Mouse (Mus musculus) erythroid progenitor cell, adult 5-6 weeks (primary cell): ENCODE measurements around the gene Ccl20. TPM values are rescaled to one million over a fixed set of nuclear protein-coding genes. Genes with fewer than 3 reads are reported as not detected.

ENCODE experiments used
- ATAC-seq: replicated peaks from 2 replicates; pipeline ENCODE4 v1.8.0; 2016; ENCODE audit warnings: moderate number of reproducible peaks, mild to moderate bottlenecking, moderate TSS enrichment, inconsistent platforms; ENCODE audit not compliant: poor library complexity, low FRiP score, severe bottlenecking
- total RNA-seq, 2 experiments: library from RNA; stranded (forward) in 1 of 2; stranded (reverse) in 1 of 2; fragments of 150-400 nt in 1 of 2; fragments of 186-747, 209-891 nt in 1 of 2; gene quantifications; 2 replicates each; pipeline versions ENCODE4 v1.2.3 to v1.2.4; 2015 to 2017; ENCODE audit warnings: low replicate concordance in 2 of 2

The Ccl20 gene
- total RNA-seq (2015; ENCODE audit: low replicate concordance) (not detected in 2 replicates), total RNA-seq (2017; ENCODE audit: low replicate concordance) (not detected in 2 replicates)

DNA sequence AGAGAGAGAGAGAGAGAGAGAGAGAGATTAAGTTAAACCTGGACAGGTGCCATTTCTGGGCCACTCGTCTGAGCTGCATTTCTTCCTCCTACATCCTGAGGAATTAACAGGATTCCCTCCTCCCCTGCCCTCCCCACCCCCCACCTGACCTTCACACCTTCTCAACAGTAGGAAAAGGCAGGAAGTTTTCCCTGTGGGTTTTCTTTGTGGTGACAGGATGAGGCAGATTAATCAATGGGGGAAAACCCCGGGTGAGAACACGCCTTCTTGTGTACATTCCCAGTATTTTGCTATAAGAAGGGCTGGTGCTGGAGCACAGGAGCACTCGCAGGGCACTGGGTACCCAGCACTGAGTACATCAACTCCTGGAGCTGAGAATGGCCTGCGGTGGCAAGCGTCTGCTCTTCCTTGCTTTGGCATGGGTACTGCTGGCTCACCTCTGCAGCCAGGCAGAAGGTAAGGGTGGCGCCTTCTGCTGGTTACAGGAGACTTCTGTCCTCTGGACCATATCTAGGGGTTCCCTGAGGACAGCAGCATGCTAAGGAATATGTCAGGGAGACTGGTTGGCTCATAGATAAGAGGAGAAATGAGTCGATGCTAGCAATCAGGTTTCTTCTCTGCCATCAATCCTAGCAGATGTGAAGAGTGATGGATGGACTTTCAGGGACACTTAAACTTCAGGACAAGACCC lies at the start of gene Ccl20:
Gene Ccl20 (plus strand): TSS at position 320 of the 691 bp plus-strand sequence.
- no peak for ATAC-seq

DNA sequence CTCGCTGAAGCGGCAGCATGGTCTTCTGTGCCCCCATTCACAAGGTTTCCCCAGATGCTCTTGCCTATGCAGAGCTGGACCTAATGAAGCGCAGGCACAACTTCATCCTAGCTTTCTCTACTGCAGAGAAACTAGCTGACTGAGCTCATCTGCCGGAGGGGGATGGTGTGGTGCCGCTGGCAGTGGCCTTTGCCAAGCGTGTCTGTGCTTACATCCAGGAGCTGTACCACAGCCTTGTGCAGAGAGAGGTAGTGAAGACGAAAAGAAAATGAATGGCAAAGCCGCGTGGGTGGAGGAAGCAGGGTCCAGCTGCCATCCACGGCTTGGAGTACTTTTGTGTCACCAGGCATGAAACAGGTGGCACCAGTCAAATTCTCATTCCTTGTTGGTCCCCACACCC lies 49.4 kb upstream of the Ccl20 start:
- no peak for ATAC-seq

DNA sequence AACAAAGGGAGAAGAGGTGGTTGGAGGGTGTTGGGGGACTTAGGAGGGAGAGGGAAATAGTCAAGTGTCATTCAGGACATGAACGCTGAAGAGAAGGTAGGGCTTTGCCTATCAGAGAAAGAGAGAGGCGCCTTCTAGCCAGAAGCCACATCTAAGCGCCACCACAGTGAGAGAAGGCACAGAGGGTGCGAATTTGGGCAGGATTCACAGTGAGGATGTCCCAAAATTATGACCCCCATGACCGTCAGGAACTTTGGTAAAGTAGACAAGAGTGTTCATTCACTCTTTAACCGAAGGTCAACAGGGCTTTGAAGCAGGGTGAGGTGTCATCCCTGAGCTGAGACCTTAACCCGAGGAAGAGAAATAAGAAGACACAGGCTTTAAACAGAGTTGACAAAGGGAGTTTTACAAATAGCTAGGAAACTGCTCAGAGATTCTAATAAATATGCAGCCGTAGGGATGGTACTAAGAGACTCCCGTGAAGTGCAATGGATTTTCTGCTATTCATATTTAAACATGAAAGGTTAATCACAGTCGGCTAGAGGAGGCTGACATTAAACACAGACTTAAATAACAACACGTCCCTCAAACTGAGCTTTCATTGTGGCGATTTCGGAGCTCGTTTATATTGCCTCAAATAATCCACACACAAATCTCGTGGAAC lies 40.9 kb upstream of the Ccl20 start:
- ATAC-seq: no peak

DNA sequence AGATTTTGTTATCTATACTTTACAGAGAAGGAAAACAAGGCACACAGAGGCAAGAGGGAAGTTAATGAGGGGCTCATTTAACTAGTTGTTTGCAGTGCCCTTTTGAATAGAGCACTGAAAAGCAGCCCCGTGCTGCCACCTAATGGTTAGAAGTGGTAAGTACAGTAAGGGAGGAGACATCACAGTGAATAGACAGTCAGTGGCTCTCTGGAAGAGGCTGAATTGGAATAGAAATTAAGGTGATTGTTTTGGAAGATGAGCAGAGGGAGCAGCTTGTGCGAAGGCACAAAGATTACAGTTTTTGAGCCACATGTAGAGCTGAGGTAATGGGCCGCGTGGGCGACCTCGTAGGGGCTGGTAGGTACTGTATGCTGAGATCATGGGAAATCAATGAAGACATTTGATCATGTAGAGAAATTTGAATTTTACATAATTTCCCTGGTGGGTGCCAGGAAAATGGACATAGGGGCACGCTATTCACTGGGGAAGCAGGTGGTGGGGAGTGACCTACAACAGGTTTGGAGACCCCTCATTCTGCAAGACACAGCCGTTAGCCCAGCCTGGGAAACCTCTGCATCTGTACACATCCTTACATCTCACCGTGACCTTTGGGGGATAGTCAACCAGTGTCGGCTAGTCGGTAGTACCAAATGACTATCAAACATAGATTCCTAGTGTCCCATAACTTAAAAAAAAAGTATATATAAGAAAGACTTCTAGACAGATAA lies 40.2 kb upstream of the Ccl20 start:
- ATAC-seq: no peak

DNA sequence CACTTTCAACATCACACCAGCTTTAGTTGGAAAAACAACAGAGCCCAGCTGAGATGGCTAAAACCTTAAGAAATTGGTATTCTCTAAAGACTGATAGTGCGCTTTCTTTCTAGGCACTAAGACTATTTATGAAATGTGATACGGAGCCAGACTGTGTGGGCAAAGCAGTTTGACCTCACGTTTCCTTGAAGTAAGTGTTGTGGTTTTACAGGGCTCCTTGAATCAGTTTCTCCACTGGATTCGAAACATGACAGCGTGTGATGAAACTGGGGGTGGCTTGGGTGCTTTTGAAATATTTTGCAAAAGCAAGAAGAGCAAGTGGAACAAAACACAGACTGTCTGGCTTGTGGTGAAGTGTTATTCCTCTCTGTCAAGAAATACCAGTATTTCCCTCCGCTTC lies 39.5 kb upstream of the Ccl20 start:
- no peak for ATAC-seq

DNA sequence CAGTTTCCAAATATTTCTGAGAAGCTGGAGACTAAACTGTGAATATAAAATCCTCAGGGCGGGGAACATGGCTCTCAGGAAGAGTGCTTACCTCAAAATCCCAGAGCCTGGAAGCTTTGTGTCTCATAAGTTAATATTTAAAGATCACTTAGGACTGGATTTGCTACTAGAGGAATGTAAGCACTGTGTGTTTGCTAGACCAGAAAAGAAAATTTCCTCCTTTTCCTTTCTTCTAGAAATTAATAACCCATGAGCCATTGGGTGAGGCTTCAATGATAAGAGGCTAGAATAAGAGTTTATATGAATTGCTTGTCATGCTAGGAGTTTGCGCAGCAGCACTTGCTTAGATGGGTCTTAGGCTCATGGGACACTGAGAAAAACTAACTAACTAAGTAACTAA lies 31.8 kb upstream of the Ccl20 start:
- no peak for ATAC-seq

DNA sequence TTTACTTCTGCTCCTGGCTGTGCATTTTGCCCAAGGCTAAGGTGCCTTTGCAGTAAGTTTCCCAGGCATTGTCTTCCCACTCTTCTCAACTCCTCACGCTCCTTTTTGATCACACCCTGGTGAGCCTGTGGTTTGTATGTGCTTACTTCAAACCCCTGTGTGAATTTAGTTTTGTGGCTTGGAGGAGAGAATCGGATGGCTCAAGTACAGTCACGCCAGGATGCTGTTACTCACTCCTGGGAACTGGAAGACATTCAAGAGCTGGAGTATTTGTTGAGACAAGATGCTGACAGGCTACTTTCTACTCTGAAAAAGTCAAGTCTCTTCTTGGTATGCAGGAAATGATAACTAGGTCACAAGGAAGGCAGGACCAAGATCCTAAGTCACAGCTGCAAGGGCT lies 25.3 kb upstream of the Ccl20 start:
- ATAC-seq: no peak

DNA sequence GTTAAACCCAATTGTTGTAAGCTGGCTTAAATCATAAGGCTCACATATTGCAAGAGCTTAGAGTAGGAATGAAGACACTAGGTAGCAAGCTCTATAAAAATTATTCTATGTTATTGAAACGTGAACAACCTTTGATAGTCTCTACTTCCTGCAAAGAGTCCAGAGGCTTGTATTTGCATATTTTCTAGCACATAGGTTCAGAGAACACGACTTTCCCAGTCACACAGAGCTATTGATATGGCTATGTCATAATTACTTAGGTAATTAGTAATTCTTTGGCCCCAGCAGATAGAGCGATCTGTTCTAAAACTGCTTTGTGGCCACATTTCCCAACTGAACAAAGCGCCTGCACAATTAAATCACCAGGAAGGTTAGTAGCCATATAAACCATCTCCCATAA lies 19.6 kb upstream of the Ccl20 start:
- ATAC-seq: no peak

DNA sequence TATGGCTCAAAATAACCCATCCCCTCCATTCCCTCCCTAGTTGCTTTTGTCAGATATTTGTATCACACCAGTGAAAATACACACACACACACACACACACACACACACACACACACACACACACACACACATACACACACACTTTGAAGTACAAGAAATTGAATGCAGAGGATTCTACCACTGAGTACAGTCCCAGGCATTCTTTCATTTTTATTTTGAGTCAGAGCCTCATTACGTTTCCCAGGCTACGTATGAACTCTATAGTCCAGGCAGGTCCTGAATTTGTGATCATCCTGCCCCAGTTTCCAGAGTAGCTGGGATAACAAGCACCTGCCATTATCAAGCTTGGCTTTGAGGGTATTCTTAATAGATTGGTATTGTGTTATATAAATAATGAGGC lies 17.4 kb upstream of the Ccl20 start:
- ATAC-seq: no peak

DNA sequence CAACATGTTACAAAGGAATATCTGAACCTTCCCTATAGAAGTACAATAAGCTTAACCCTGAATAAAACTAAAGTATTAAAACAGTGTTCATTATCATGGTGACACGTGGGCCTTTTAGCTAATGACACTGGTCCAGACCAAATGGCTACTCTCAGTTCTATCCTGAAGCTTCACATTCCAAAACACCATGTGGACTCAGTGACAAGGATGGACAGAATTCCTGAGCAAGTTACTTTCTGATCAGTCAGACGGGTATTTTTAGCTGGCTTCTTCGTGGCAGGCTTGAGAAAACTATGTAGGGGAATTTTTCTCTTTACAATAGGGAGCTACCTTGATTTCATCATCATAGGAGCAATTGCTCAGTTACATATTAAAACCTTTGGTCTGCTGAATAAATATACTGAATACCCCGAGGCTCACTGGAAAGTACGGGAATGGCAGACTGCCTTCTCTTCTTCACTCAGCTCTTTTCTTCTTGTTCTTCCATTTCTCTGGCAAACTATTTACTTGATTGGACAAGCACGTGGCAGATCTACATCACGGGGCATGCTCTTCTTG lies 16.9 kb upstream of the Ccl20 start:
- ATAC-seq: no peak

DNA sequence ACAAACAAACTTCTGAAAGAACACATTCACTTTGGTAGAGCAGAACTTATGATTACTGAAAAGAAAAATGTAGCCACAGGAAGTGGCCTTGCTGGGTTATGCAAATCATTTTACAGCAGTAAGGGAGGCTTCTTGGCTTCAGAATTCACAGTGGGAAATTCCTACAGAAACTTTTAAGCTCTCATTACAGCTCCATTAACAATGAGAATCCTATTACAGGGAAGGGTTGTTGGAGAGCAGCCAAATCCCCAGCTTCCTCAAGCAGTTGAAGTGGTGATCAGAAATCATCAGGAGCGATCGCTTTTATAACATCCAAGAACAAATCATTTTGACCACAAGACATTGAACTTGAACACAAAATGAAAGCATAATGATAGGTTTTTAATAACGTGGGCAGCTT lies 14.7 kb upstream of the Ccl20 start:
- ATAC-seq: no peak

DNA sequence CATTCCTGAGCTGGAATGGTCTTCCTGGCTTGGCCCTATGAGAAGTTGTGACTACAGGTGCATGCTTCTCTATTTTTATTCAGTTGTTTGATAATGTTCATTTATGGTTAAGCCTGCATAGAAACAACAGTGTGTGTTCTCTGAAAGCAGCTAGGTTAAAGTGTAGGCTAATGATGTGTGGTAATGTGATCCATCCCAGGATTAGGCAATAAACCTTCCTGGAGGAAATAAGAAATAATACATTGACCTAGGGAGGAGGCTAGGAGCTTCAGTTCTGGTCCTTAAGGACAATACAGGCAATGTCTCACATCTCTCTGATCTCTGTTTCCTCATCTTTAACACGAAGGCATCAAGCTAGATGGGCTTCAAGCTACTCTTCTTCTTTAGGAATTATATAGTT lies 11.1 kb upstream of the Ccl20 start:
- ATAC-seq: no peak

DNA sequence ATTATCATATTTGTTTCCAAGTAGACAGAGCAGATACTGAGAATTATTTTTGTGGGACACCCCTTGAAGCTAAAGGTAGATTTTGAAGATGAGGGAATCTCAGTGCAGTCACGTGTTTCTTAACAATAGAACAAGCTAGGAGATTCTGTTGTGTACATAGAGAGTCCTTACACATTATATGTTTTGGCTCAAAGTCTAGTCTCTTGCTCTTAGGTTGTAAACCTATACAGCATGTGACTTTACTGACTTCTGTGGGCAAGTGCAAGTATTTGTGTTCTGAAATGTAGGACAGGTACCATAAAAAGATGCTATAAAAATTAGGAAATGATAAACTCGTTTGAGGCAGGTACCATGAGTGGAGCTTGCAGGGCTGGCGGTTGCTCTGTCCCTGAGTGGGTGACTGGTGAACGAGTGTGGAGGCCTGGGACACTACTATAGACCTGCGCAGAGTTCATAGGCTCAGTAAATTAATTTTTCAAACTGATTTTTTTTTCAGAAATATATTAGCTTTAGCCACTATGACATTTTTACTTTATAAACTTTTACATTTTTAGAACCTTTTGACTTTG lies 9.1 kb upstream of the Ccl20 start:
- no peak for ATAC-seq

DNA sequence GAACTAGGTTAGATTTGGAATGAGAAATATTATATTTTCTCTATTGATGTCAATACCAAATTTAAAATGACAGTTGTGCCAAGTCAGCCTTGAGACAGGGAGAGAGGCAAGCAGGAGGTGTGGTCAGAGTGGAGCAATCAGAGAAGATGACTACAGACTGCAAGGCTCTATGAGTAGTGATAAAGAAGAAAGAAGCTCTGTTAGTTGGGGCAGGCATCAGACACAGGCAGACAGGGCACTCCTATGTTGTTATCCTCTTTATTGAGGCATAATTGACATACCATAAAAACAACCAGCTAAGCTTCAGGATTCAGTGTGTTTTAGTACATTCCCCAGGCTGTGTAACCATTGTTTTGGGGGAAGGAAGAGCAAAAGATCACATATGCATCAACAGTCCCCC lies 5.6 kb upstream of the Ccl20 start:
- no peak for ATAC-seq

DNA sequence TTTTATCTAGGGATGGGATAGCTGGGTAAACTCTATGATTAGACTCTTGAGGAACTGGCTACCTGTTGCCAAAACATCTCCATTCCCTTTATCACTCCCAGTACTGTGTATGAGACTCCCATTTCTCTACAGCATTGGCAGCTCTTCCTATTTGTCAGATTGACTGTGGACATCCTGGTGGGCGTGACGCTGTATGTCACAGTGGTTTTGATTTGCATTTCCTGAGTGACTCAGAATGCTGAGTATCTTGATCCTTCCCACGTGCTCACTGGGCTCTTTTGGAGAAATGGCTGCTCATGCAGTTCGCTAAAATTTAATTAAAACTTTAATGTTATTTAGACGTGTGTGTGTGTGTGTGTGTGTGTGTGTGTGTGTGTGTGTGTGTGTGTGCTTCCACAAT lies 4.8 kb upstream of the Ccl20 start:
- ATAC-seq: no peak

DNA sequence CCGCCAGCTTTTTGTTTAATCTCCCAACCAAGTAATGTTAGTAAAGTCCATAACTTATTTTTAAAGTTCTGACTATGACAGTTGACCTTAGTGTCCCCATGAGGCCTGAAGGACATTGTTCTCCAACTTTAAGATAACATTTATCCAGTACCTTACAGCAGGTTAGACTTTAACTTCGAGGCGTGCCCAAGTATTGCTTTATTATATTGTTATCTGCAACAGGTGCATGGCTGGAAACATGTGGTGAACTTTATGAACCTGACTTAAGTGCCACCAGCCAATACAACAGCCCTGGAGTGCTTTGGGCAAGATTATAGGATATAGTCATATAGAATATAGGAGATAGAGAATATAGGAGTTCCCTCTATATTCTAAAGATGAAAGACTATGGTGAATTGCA lies 651 bp downstream of the Ccl20 start:
- ATAC-seq: no peak

DNA sequence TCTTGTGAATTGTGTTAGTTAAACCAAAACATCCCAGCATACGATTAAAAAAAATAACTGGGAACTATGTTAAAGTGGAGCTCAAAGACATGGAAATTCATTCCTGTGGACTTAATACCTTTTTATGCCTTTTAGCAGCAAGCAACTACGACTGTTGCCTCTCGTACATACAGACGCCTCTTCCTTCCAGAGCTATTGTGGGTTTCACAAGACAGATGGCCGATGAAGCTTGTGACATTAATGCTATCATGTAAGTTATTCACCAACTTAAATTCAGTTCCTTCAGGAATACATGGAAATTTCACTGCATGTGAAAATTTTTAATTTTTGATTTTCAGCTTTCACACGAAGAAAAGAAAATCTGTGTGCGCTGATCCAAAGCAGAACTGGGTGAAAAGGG lies 1.1 kb downstream of the Ccl20 start:
- no peak for ATAC-seq

DNA sequence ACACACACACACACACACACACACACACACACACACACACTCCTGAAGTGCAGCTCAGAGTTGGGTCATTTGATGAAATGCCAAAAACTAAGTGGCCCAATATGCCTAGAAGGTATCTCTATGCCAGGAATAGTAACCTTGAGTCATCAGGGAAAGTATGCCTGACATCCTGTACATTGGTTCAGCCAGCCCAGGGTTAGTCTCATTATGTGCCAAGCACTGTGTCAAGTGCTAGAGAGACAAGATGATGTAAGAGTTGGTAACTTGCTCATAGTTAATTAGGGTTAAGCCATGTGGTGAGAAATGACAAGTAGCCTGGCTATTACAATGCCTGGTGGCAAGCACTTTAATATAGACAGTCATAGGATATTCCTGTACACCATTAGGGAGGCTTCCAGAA lies 3.3 kb downstream of the Ccl20 start:
- no peak for ATAC-seq

DNA sequence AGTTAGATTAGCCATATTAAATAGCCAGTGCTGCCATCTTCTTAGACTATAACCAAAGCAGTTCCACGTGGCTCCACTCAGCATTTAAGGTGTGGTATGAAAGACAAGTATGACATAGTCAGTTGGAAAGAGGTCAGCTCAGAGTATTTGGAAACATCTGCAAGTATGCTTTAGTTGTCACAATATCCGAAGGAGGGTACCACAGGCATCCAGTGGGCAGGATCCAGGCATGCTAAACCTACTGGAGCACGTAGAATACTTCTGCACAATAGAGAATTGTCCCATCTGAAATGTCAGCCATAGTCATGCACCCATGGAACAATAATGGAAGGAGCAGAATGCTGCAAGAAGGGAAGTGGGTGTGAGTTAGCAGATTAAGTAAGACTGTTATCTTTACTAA lies 3.7 kb downstream of the Ccl20 start:
- no peak for ATAC-seq

DNA sequence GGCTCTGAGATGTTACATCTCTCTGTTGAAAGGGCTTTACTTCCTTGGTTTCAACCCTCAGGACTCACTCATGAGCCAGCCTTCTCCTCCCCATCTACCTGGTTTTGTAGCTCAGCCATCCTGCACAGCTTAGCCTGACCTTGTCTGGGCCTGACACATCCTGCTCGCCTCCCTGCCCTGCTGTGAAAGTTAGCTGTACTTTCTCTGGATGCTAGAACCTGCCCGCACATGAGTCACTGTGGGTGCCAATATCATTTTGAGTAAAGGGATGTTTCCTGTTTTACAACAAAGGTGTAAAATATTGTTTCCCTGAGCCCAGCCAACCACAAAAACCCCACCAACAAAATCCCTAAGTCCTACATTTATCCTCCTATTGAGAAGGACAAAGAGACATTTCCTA lies 6.6 kb downstream of the Ccl20 start:
- no peak for ATAC-seq

DNA sequence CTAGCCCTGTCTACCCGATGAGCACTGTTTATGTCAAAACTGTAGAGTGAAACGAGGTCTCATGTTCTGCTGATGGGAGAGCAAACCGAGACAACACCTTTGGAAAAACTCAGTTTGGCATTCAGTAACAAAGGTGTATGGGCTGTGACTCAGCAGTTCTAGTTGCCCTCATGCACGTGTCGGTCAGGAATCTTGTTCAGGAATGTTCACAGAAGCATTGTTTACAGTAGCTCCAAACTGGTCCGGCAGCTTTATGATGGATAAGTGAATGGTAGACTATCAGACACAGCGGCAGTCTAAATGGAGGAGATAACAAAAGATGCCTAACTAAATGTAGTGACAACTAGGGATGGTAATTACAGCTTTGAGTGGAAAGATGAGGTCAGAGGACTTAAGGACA lies 19.3 kb downstream of the Ccl20 start:
- no peak for ATAC-seq
